Mouse (Mus musculus) heart, embryonic 16.5 days (tissue): ENCODE results near the gene Trio. TPM values are rescaled to one million over a fixed set of nuclear protein-coding genes. Genes with fewer than 3 reads are reported as not detected.

Experiments
- ATAC-seq: fragments of 200-750 bp; cut with Nextera tagmentation; replicated peaks from 2 replicates; pipeline ENCODE4 v1.8.0; 2017; ENCODE audit warnings: moderate number of reproducible peaks; ENCODE audit not compliant: insufficient read depth, low FRiP score; ENCODE audit errors: extremely low read depth
- H3K27ac ChIP-seq: fragments of 300-500 bp; sonication (generic); 2 replicates; pipeline ENCODE4 v1.5.1; 2014; ENCODE audit warnings: mild to moderate bottlenecking, low read length, control low read depth, moderate library complexity
- H3K27me3 ChIP-seq: fragments of 300-500 bp; sonication (generic); 2 replicates; pipeline ENCODE4 v1.6.1; 2014; ENCODE audit warnings: low read length, mixed read lengths; ENCODE audit not compliant: control insufficient read depth, insufficient read depth
- H3K36me3 ChIP-seq: fragments of 300-500 bp; sonication (generic); 2 replicates; pipeline ENCODE4 v1.6.1; 2014; ENCODE audit not compliant: control insufficient read depth, insufficient read depth
- H3K4me1 ChIP-seq: fragments of 300-500 bp; sonication (generic); 2 replicates; pipeline ENCODE4 v1.6.1; 2014; ENCODE audit warnings: low read length, mixed read lengths; ENCODE audit not compliant: control insufficient read depth, insufficient read depth
- H3K4me2 ChIP-seq: fragments of 300-500 bp; sonication (generic); 2 replicates; pipeline ENCODE4 v1.6.1; 2014; ENCODE audit warnings: low read depth, mild to moderate bottlenecking, control low read depth, low read length
- H3K4me3 ChIP-seq: fragments of 300-500 bp; sonication (generic); 2 replicates; pipeline ENCODE4 v1.5.1; 2014; ENCODE audit warnings: mild to moderate bottlenecking, control low read depth, low read length
- H3K9ac ChIP-seq: fragments of 300-500 bp; sonication (generic); 2 replicates; pipeline ENCODE4 v1.6.1; 2014; ENCODE audit warnings: low read length, control low read depth
- H3K9me3 ChIP-seq: fragments of 300-500 bp; sonication (generic); replicated peaks from 2 replicates; pipeline ENCODE4 v1.6.1; 2016; ENCODE audit warnings: low read length; ENCODE audit not compliant: control insufficient read depth
- whole genome bisulfite sequencing: fragments of 180-500 bp; shearing (Covaris S2); extraction: QIAGEN DNeasy Blood & Tissue Kit; methylation state at CpG from one replicate; pipeline ENCODE4 v1.1.7; 2014; 5-methylcytosine and 5-hydroxymethylcytosine counted together
- polyA plus RNA-seq: library from polyadenylated mRNA; unstranded; fragments of >200 nt; fragmentation: Nextera tagmentation; extraction: Ambion mirVana; gene quantifications from 2 replicates; pipeline ENCODE4 v1.2.1, GENCODE M21; 2015

The Trio gene
- 17.2 and 18.7 TPM in 2 replicates for polyA plus RNA-seq

- Histone ChIP-seq H3K9me3 (no peaks in the 10 kb centered on the region), H3K4me3 (peak within 1 kb of the TSS; percentile 94), H3K36me3 (no peaks in the 10 kb centered on the region), H3K4me2 (peak within 1 kb of the TSS; percentile 88), H3K27me3 (no peaks in the 10 kb centered on the region), H3K4me1 (peaks cover 35% of the 10 kb centered on the region), H3K27ac (peak within 1 kb of the TSS; percentile 98), H3K9ac (peak within 1 kb of the TSS; percentile 96)
- WGBS, result under 1% methylated on average over 80 of the region's 94 CpGs
- peak; percentile 97 for ATAC-seq
Observed at GRCm38 (mm10) chr15:28025447-28026166, at the start of gene Trio. TSS of gene Trio (minus strand) at chr15:28025848.

GRCm38 (mm10) chr15:28074416-28074970 lies 48.8 kb upstream of the Trio start:
- no peak overlapping the region for H3K4me3 ChIP-seq
- WGBS, result 81% methylated on average over 4 of the region's 4 CpGs
- no peak for ATAC-seq
- H3K36me3 ChIP-seq, result no peaks in the 10 kb centered on the region
- no peak overlapping the region for H3K27ac ChIP-seq
- H3K9me3 ChIP-seq, result no peaks in the 10 kb centered on the region
- H3K27me3 ChIP-seq, result no peaks in the 10 kb centered on the region
- H3K4me2 ChIP-seq, result no peak overlapping the region
- peaks cover 2% of the 10 kb centered on the region; the same call in 1 of the 2 replicates for H3K4me1 ChIP-seq
- H3K9ac ChIP-seq, result no peak overlapping the region

GRCm38 (mm10) chr15:28071601-28072000 lies 46.0 kb upstream of the Trio start:
- Histone ChIP-seq H3K4me1 (peaks cover 2% of the 10 kb centered on the region; the same call in 1 of the 2 replicates), H3K36me3 (no peaks in the 10 kb centered on the region)
- WGBS, result 42% methylated on average over 7 of the region's 7 CpGs

GRCm38 (mm10) chr15:28070771-28071419 lies 45.2 kb upstream of the Trio start:
- 4% methylated on average over 12 of the region's 12 CpGs for WGBS
- Histone ChIP-seq H3K4me3 (peak overlapping the region; percentile 28), H3K9ac (no peak overlapping the region), H3K36me3 (no peaks in the 10 kb centered on the region), H3K4me1 (peaks cover 2% of the 10 kb centered on the region; the same call in 1 of the 2 replicates), H3K4me2 (peak overlapping the region; percentile 58), H3K27ac (no peak overlapping the region), H3K27me3 (no peaks in the 10 kb centered on the region), H3K9me3 (no peaks in the 10 kb centered on the region)
- no peak for ATAC-seq

More at GRCm38 (mm10) chr15:28071601-28072000, 46.0 kb upstream of the Trio start:
- H3K27ac ChIP-seq, result no peak overlapping the region
- H3K4me3 ChIP-seq, result no peak overlapping the region
- no peaks in the 10 kb centered on the region for H3K27me3 ChIP-seq
- no peak for ATAC-seq
- peak overlapping the region; percentile 58; the same call in 1 of the 2 replicates for H3K4me2 ChIP-seq
- no peak overlapping the region for H3K9ac ChIP-seq
- no peaks in the 10 kb centered on the region for H3K9me3 ChIP-seq

GRCm38 (mm10) chr15:28070221-28070620 lies 44.6 kb upstream of the Trio start:
- ATAC-seq, result no peak
- 63% methylated on average over 5 of the region's 5 CpGs for WGBS
- Histone ChIP-seq H3K9me3 (no peaks in the 10 kb centered on the region), H3K4me1 (peaks cover 2% of the 10 kb centered on the region; the same call in 1 of the 2 replicates), H3K4me3 (no peak overlapping the region), H3K27me3 (no peaks in the 10 kb centered on the region), H3K4me2 (no peak overlapping the region), H3K27ac (no peak overlapping the region), H3K9ac (no peak overlapping the region), H3K36me3 (no peaks in the 10 kb centered on the region)

GRCm38 (mm10) chr15:28067373-28067772 lies 41.7 kb upstream of the Trio start:
- H3K4me2 ChIP-seq, result no peak overlapping the region
- H3K36me3 ChIP-seq, result no peaks in the 10 kb centered on the region
- no peaks in the 10 kb centered on the region for H3K27me3 ChIP-seq
- no peak for ATAC-seq
- no peaks in the 10 kb centered on the region for H3K9me3 ChIP-seq
- H3K4me1 ChIP-seq, result peaks cover 2% of the 10 kb centered on the region; the same call in 1 of the 2 replicates
- no peak overlapping the region for H3K27ac ChIP-seq
- no peak overlapping the region for H3K4me3 ChIP-seq
- H3K9ac ChIP-seq, result no peak overlapping the region

- H3K9me3 ChIP-seq, result no peaks in the 10 kb centered on the region
- ATAC-seq, result no peak
- no peak overlapping the region for H3K9ac ChIP-seq
- H3K36me3 ChIP-seq, result no peaks in the 10 kb centered on the region
- H3K4me1 ChIP-seq, result peaks cover 2% of the 10 kb centered on the region; the same call in 1 of the 2 replicates
- 69% methylated on average over 2 of the region's 2 CpGs for WGBS
- no peaks in the 10 kb centered on the region for H3K27me3 ChIP-seq
- H3K4me3 ChIP-seq, result no peak overlapping the region
- no peak overlapping the region for H3K27ac ChIP-seq
- H3K4me2 ChIP-seq, result no peak overlapping the region
Observed at GRCm38 (mm10) chr15:28066468-28066867, 40.8 kb upstream of the Trio start.

GRCm38 (mm10) chr15:28065572-28065971 lies 39.9 kb upstream of the Trio start:
- ATAC-seq, result no peak
- H3K27ac ChIP-seq, result no peak overlapping the region
- no peaks in the 10 kb centered on the region for H3K27me3 ChIP-seq
- H3K4me3 ChIP-seq, result no peak overlapping the region
- WGBS, result 56% methylated on average over 5 of the region's 5 CpGs
- H3K36me3 ChIP-seq, result no peaks in the 10 kb centered on the region
- H3K4me1 ChIP-seq, result no peaks in the 10 kb centered on the region
- no peak overlapping the region for H3K4me2 ChIP-seq
- no peaks in the 10 kb centered on the region for H3K9me3 ChIP-seq
- no peak overlapping the region for H3K9ac ChIP-seq

GRCm38 (mm10) chr15:28064733-28065088 lies 39.1 kb upstream of the Trio start:
- H3K9me3 ChIP-seq, result no peaks in the 10 kb centered on the region
- no peak for ATAC-seq
- 67% methylated on average over 1 of the region's 1 CpGs for WGBS
- no peaks in the 10 kb centered on the region for H3K36me3 ChIP-seq
- no peaks in the 10 kb centered on the region for H3K4me1 ChIP-seq
- H3K4me3 ChIP-seq, result no peak overlapping the region
- no peak overlapping the region for H3K9ac ChIP-seq
- H3K27me3 ChIP-seq, result no peaks in the 10 kb centered on the region
- H3K27ac ChIP-seq, result no peak overlapping the region
- no peak overlapping the region for H3K4me2 ChIP-seq
